Mouse (Mus musculus): Measurements from ENCODE around the gene Ggta1. TPM values are rescaled to one million over a fixed set of nuclear protein-coding genes. Genes with fewer than 3 reads are reported as not detected.

Ggta1 gene
- polyA plus RNA-seq, 1 experiment from 2014 or later, result 9.1 TPM

DNA sequence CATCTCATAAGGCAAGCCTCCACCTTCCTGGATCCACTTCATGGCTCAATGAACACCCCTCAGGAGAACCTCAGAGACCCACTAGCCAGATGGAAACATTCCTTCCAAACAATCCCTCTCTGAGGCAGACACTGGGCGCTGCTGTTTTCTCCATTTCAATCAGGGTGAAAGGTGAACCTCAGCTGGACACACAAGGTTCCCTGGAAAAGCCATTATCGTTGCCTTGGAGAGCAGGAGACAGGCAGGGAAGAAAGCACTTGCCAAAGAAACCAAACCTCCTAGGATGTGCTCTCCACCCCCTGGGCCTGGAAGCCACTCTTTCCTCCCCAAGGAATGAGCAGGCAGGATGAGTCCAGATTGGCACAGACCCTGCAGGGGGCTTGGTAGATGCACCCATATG, 35.5 kb downstream of the Ggta1 start:
- no peak overlapping the region for H3K4me2 ChIP-seq (ENCODE audit: low read depth, low read length)
- no peak overlapping the region for H3K27ac ChIP-seq (ENCODE audit: low read length)
- no peaks in the 10 kb centered on the region for H3K9me3 ChIP-seq (replicated peaks; ENCODE audit: control insufficient read depth, low read length)
- peaks cover under 1% of the 10 kb centered on the region; the same call in 1 of the 2 replicates for H3K4me1 ChIP-seq (ENCODE audit: control insufficient read depth, low read depth, low read length)
- no peaks in the 10 kb centered on the region; the same call in 1 of the 2 replicates for H3K36me3 ChIP-seq (ENCODE audit: control insufficient read depth, insufficient read depth)
- ATAC-seq (ENCODE audit: low read depth), result no peak
- H3K9ac ChIP-seq (ENCODE audit: low read depth, low read length), result no peak overlapping the region
- no peaks in the 10 kb centered on the region for H3K27me3 ChIP-seq (ENCODE audit: control insufficient read depth, insufficient read depth, low read depth, low read length)
- H3K4me3 ChIP-seq (ENCODE audit: low read depth, low read length), result no peak overlapping the region
- 70% methylated on average over 2 of the region's 2 CpGs for WGBS (ENCODE audit: insufficient replicate concordance)

DNA sequence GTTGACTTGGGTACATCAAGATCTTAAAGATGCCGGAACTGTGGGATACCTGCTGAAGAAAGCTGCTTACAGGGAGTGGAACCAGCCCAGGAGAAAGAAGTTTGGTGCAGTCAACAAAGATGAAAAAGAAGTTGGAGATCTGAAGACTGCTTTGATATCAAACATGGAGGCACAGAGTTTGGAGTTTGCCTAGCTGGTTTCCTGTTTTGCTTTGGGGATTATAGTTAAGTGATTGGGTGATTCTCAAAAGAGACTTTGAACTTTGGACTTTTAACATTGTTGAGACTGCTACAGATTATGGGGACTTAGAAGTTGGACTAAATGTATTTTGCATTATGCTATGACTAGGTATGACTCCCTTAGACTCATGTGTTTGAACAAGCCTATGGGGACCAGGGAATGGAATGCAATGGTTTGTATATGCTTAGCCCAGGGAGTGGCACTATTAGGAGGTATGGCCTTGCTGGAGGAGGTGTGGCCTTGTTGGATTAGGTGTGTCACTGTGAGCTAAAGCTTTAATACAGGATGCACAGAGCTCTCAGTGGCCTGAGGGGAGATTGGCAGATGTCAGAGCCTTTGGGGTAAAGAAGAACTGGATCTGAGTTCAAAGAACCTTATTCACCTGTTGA, 39.2 kb downstream of the Ggta1 start:
- Histone ChIP-seq H3K4me2 (ENCODE audit: low read depth, low read length) (no peak overlapping the region), H3K9me3 (replicated peaks; ENCODE audit: control insufficient read depth, low read length) (no peaks in the 10 kb centered on the region), H3K27me3 (ENCODE audit: control insufficient read depth, insufficient read depth, low read depth, low read length) (no peaks in the 10 kb centered on the region), H3K9ac (ENCODE audit: low read depth, low read length) (no peak overlapping the region), H3K36me3 (ENCODE audit: control insufficient read depth, insufficient read depth) (peaks cover 20% of the 10 kb centered on the region), H3K4me1 (ENCODE audit: control insufficient read depth, low read depth, low read length) (peaks cover 27% of the 10 kb centered on the region), H3K4me3 (ENCODE audit: low read depth, low read length) (no peak overlapping the region), H3K27ac (ENCODE audit: low read length) (no peak overlapping the region)
- no peak for ATAC-seq (ENCODE audit: low read depth)
- 79% methylated on average over 1 of the region's 1 CpGs for WGBS (ENCODE audit: insufficient replicate concordance)

DNA sequence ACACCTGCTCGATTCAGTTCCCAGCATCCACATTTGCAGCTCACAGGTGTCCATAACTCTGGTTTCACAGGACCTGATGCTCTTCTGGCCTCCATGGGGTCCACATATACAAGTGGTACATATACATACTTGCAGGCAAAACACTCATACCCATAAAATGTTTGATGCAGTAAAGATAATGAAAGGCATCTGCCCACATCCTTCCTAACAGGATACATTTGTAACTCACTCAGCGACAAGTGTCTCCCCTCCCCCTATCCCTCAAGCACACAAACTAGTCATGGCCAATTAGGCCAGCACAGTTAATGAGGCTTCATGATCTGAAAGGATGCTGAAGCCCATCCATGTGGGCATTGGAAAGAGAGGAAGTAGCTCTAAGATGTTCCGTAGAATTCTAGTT, 40.6 kb downstream of the Ggta1 start:
- H3K4me1 ChIP-seq (ENCODE audit: control insufficient read depth, low read depth, low read length), result peaks cover 37% of the 10 kb centered on the region
- WGBS (ENCODE audit: insufficient replicate concordance), result 69% methylated on average over 3 of the region's 3 CpGs
- peaks cover 20% of the 10 kb centered on the region for H3K36me3 ChIP-seq (ENCODE audit: control insufficient read depth, insufficient read depth)
- ATAC-seq (ENCODE audit: low read depth), result no peak
- no peak overlapping the region for H3K4me3 ChIP-seq (ENCODE audit: low read depth, low read length)
- H3K9me3 ChIP-seq (replicated peaks; ENCODE audit: control insufficient read depth, low read length), result no peaks in the 10 kb centered on the region
- H3K27me3 ChIP-seq (ENCODE audit: control insufficient read depth, insufficient read depth, low read depth, low read length), result no peaks in the 10 kb centered on the region
- H3K9ac ChIP-seq (ENCODE audit: low read depth, low read length), result no peak overlapping the region
- H3K4me2 ChIP-seq (ENCODE audit: low read depth, low read length), result no peak overlapping the region
- no peak overlapping the region for H3K27ac ChIP-seq (ENCODE audit: low read length)

DNA sequence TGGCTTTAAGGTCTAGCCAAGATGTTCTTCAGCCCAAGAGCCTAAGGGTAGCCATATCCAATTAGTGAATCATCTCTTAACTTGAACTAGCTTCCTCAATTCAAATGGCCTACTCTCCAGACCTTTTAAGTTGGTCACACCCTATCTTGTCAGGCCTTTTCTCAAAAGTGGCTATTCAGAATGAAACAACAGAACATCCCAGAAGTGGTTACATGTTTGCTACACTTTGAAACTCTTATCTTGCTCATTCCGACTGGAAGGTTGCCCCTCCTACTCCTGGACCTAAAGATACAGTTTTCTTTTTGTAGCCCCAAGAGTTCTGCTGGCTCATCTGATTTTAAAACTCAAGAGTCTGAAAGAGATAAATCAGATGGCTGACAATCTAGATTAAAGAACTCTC, 42.4 kb downstream of the Ggta1 start:
- H3K4me2 ChIP-seq (ENCODE audit: low read depth, low read length), result 0 out of 2 replicates have a peak overlapping the region, but pooled peaks have one; percentile 17
- peaks cover 46% of the 10 kb centered on the region for H3K4me1 ChIP-seq (ENCODE audit: control insufficient read depth, low read depth, low read length)
- H3K9me3 ChIP-seq (replicated peaks; ENCODE audit: control insufficient read depth, low read length), result no peaks in the 10 kb centered on the region
- H3K27me3 ChIP-seq (ENCODE audit: control insufficient read depth, insufficient read depth, low read depth, low read length), result no peaks in the 10 kb centered on the region
- H3K36me3 ChIP-seq (ENCODE audit: control insufficient read depth, insufficient read depth), result peaks cover 20% of the 10 kb centered on the region
- peak overlapping the region; percentile 86 for H3K27ac ChIP-seq (ENCODE audit: low read length)
- H3K4me3 ChIP-seq (ENCODE audit: low read depth, low read length), result no peak overlapping the region
- H3K9ac ChIP-seq (ENCODE audit: low read depth, low read length), result no peak overlapping the region
- WGBS (ENCODE audit: insufficient replicate concordance), result 40% methylated on average over 1 of the region's 1 CpGs
- ATAC-seq (ENCODE audit: low read depth), result peak; percentile 57

DNA sequence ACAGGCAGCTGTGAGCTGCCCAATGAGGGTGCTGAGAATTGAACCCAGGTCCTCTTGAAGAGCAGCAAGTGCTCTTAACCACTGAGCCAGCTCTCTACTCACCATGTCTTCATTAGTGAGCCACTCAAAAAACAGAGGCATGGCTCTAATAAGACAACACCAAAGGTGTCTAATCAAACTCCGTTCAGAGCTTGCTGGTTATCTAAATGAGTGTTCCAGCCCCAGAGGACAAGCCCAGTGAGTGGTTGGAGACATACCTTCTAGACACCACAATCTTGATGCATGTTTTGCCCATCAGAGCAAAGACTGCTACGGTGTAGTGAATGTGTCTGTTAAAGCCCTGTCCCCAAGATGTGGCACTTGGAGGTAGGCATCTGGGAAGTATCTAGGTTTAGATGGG, 43.4 kb downstream of the Ggta1 start:
- peak overlapping the region; percentile 86 for H3K27ac ChIP-seq (ENCODE audit: low read length)
- H3K9ac ChIP-seq (ENCODE audit: low read depth, low read length), result no peak overlapping the region
- 32% methylated on average over 2 of the region's 2 CpGs for WGBS (ENCODE audit: insufficient replicate concordance)
- peak overlapping the region; percentile 18 for H3K4me2 ChIP-seq (ENCODE audit: low read depth, low read length)
- peaks cover 46% of the 10 kb centered on the region for H3K4me1 ChIP-seq (ENCODE audit: control insufficient read depth, low read depth, low read length)
- H3K9me3 ChIP-seq (replicated peaks; ENCODE audit: control insufficient read depth, low read length), result no peaks in the 10 kb centered on the region
- H3K4me3 ChIP-seq (ENCODE audit: low read depth, low read length), result no peak overlapping the region
- peaks cover 20% of the 10 kb centered on the region for H3K36me3 ChIP-seq (ENCODE audit: control insufficient read depth, insufficient read depth)
- ATAC-seq (ENCODE audit: low read depth), result peak; percentile 80
- H3K27me3 ChIP-seq (ENCODE audit: control insufficient read depth, insufficient read depth, low read depth, low read length), result no peaks in the 10 kb centered on the region

DNA sequence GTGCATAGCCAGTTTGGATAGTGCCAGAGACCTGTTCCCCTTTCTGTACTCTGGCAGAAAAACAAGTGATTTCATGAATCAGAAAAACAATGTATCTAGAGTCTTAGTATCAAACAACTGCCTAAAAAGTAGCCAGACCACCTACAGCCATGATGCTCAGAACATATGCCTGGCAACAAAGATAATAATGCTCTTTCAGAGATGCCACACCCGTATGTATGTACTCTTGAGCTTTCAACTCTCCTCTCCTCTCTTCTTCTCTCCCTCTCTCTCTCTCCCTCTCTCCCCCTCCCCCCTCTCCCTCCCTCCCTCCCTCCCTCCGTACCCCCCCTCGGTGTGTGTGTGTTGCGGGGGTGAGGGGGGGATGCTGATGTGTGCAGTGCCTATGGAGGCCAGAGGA, 43.8 kb downstream of the Ggta1 start:
- ATAC-seq (ENCODE audit: low read depth), result peak; percentile 74
- H3K27ac ChIP-seq (ENCODE audit: low read length), result peak overlapping the region; percentile 86
- peak overlapping the region; percentile 18; the same call in 1 of the 2 replicates for H3K4me2 ChIP-seq (ENCODE audit: low read depth, low read length)
- H3K4me1 ChIP-seq (ENCODE audit: control insufficient read depth, low read depth, low read length), result peaks cover 46% of the 10 kb centered on the region
- H3K9me3 ChIP-seq (replicated peaks; ENCODE audit: control insufficient read depth, low read length), result no peaks in the 10 kb centered on the region
- peaks cover 20% of the 10 kb centered on the region for H3K36me3 ChIP-seq (ENCODE audit: control insufficient read depth, insufficient read depth)
- 60% methylated on average over 4 of the region's 4 CpGs for whole genome bisulfite sequencing (ENCODE audit: insufficient replicate concordance)
- H3K9ac ChIP-seq (ENCODE audit: low read depth, low read length), result no peak overlapping the region
- H3K27me3 ChIP-seq (ENCODE audit: control insufficient read depth, insufficient read depth, low read depth, low read length), result no peaks in the 10 kb centered on the region
- no peak overlapping the region for H3K4me3 ChIP-seq (ENCODE audit: low read depth, low read length)

DNA sequence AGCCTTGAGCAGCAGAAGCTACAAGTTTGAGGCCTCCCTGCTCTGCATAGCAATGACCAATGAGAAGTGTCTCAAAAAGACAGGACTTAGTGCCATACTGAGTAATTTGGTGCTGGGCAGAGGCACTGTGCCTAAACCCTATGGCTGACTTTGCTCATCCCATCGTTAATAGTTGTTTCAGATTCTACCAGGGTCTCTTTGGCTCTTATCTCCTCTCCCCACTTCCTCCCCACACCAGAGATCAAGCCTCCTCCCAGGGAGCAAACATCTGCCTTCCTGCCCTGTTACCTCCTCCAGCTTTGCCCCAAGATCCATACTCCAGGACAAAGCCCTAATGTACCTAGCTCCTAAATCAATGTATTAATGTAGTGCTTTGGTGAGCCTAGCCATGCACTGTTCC, 45.8 kb downstream of the Ggta1 start:
- Histone ChIP-seq H3K4me2 (ENCODE audit: low read depth, low read length) (no peak overlapping the region), H3K4me1 (ENCODE audit: control insufficient read depth, low read depth, low read length) (peaks cover 46% of the 10 kb centered on the region), H3K27me3 (ENCODE audit: control insufficient read depth, insufficient read depth, low read depth, low read length) (no peaks in the 10 kb centered on the region), H3K27ac (ENCODE audit: low read length) (no peak overlapping the region), H3K9me3 (replicated peaks; ENCODE audit: control insufficient read depth, low read length) (no peaks in the 10 kb centered on the region), H3K4me3 (ENCODE audit: low read depth, low read length) (no peak overlapping the region), H3K36me3 (ENCODE audit: control insufficient read depth, insufficient read depth) (peaks cover 24% of the 10 kb centered on the region), H3K9ac (ENCODE audit: low read depth, low read length) (no peak overlapping the region)
- 8% methylated on average over 1 of the region's 1 CpGs for WGBS (ENCODE audit: insufficient replicate concordance)
- no peak for ATAC-seq (ENCODE audit: low read depth)

DNA sequence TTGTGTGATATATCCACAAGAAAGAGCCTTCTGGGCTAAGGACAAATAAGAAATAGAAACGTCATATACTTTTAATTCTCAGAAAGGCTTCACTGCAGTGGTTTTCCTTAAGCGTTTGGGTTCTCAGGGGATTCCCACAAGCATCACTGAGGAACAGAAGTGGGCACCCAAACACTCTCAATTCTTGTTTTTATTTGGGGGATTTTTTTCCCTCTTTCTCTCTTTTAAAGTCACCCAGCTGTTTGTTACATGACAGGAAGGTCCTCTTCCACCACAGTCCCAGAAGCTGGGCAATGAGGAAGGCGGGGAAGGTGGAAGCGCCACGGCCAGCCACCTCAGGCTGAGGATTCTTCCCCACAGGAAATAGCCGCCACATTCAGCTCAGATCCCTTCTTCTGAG, 46.6 kb downstream of the Ggta1 start:
- no peaks in the 10 kb centered on the region for H3K9me3 ChIP-seq (replicated peaks; ENCODE audit: control insufficient read depth, low read length)
- peaks cover 20% of the 10 kb centered on the region for H3K36me3 ChIP-seq (ENCODE audit: control insufficient read depth, insufficient read depth)
- no peak overlapping the region for H3K4me2 ChIP-seq (ENCODE audit: low read depth, low read length)
- 50% methylated on average over 6 of the region's 6 CpGs for WGBS (ENCODE audit: insufficient replicate concordance)
- H3K27ac ChIP-seq (ENCODE audit: low read length), result no peak overlapping the region
- H3K4me1 ChIP-seq (ENCODE audit: control insufficient read depth, low read depth, low read length), result peaks cover 42% of the 10 kb centered on the region
- ATAC-seq (ENCODE audit: low read depth), result no peak
- no peaks in the 10 kb centered on the region for H3K27me3 ChIP-seq (ENCODE audit: control insufficient read depth, insufficient read depth, low read depth, low read length)
- no peak overlapping the region for H3K4me3 ChIP-seq (ENCODE audit: low read depth, low read length)
- no peak overlapping the region for H3K9ac ChIP-seq (ENCODE audit: low read depth, low read length)

DNA sequence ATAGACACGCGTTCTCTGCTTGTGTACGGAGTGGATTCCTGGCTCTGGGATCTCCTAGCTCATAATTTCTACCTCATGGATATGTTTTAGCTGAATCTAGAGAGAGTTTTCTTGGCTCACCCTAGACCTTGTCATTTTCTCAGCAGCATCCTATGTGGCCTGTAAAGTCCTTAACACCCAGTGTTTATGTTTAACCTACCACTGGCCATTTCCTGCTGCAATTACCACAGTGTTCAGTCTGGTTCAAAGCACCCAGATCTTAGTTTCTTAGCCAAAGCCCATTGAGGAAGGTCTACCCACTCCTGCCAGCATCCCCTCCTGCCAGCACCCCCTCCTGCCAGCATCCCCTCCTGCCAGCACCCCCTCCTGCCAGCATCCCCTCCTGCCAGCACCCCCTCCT, 50.2 kb downstream of the Ggta1 start:
- ATAC-seq (ENCODE audit: low read depth), result no peak
- WGBS (ENCODE audit: insufficient replicate concordance), result 90% methylated on average over 3 of the region's 3 CpGs
- no peak overlapping the region for H3K27ac ChIP-seq (ENCODE audit: low read length)
- peaks cover 5% of the 10 kb centered on the region; the same call in 1 of the 2 replicates for H3K36me3 ChIP-seq (ENCODE audit: control insufficient read depth, insufficient read depth)
- no peak overlapping the region for H3K4me2 ChIP-seq (ENCODE audit: low read depth, low read length)
- peaks cover 13% of the 10 kb centered on the region for H3K4me1 ChIP-seq (ENCODE audit: control insufficient read depth, low read depth, low read length)
- H3K4me3 ChIP-seq (ENCODE audit: low read depth, low read length), result no peak overlapping the region
- no peaks in the 10 kb centered on the region for H3K27me3 ChIP-seq (ENCODE audit: control insufficient read depth, insufficient read depth, low read depth, low read length)
- no peaks in the 10 kb centered on the region for H3K9me3 ChIP-seq (replicated peaks; ENCODE audit: control insufficient read depth, low read length)
- no peak overlapping the region for H3K9ac ChIP-seq (ENCODE audit: low read depth, low read length)

Measured in liver, embryonic 16.5 days (tissue).